Mouse (Mus musculus): ENCODE results near the gene Ank2. TPM values are rescaled to one million over a fixed set of nuclear protein-coding genes. Genes with fewer than 3 reads are reported as not detected.

Ank2 gene
- polyA plus RNA-seq, 1 experiment = 4.6 TPM

DNA sequence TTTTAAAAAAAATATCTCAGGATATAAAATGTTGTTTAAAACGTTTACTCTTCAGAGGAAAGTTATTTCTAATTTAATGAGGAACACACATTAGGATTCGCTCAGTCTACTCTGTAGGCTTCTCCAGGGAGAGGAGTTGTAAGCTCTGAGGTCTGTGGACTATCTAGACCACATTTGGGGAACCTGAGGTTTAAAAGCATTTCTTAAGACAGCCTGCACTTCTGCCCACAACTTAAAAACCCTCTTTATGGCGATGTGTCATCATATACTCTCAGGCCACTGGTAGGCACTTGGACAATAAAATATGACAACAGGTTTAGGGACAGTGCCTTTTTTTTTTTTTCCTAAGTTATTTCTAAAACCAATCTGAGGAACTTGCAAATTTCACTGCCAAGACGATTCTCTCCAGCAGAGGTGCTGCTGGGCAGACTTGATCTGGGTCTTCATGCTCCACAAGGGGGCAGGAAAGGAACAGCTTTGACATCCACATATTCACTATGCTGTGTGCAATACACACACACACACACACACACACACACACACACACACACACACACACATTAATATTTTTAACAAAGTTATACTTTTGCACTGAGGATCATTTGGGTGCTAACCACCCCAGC, 567.2 kb downstream of the Ank2 start:
- no peak overlapping the region for H3K4me3 ChIP-seq (ENCODE audit: control insufficient read depth, insufficient read depth, low read length)
- H3K4me1 ChIP-seq (replicated peaks; ENCODE audit: control insufficient read depth, insufficient read depth, low read length) = no peaks in the 10 kb centered on the region
- 19% methylated on average over 4 of the region's 4 CpGs for WGBS
- no peak for DNase-seq
- no peak overlapping the region for H3K27ac ChIP-seq (ENCODE audit: control insufficient read depth, insufficient read depth, low read length)
- no peaks in the 10 kb centered on the region for H3K36me3 ChIP-seq (ENCODE audit: control insufficient read depth, insufficient read depth, low read length)
- H3K27me3 ChIP-seq (ENCODE audit: control insufficient read depth, insufficient read depth, low read length) = no peaks in the 10 kb centered on the region
- TF ChIP-seq POLR2A (IDR thresholded peaks at IDR 0.05; ENCODE audit: control insufficient read depth, extremely low read depth, insufficient read depth, low read length, poor library complexity) (no peak), CTCF (IDR thresholded peaks at IDR 0.05; ENCODE audit: borderline replicate concordance, control insufficient read depth, extremely low read depth, insufficient read depth, low read length, poor library complexity) (no peak)

DNA sequence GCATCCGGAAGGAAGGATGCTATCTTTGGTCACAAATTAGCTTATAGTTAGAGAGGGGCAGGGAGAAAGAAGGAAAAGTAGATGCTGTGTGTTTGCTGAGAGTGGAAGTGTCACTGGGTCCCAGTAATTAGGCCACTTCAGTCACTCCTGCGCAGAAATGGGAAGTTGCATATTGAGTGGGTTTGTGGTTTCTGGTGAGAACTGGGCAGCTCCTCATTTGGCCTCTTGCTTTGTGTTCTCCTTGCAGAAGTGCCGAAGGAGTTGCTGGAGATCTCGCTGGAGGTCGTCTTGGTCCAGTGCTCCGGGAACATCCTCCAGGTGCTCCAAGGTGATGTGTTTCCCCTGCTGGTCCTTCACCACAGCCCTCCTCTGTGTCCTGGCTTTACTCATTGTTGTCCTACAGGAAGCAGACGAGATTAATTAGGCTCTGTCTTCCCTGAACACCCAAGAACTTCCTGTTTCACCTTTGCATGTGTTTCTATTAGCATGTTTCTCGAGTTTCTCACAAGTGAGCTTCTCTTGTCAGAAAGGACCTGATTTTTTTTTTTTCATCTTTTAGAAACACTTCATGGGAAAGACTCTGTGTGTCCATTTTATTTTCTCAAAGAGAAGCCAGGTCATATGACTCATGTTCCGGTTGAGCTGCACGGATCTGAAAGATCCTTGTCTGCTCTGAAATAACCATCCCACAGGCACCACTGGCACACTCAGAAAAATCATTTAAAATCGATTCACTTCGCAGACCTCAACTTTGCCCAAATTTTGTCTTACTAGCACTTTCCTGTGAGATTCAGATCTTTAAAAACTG, 575.4 kb downstream of the Ank2 start:
- 17% methylated on average over 12 of the region's 12 CpGs for whole genome bisulfite sequencing
- Histone ChIP-seq H3K4me1 (replicated peaks; ENCODE audit: control insufficient read depth, insufficient read depth, low read length) (no peaks in the 10 kb centered on the region), H3K27me3 (ENCODE audit: control insufficient read depth, insufficient read depth, low read length) (no peaks in the 10 kb centered on the region), H3K27ac (ENCODE audit: control insufficient read depth, insufficient read depth, low read length) (no peak overlapping the region), H3K36me3 (ENCODE audit: control insufficient read depth, insufficient read depth, low read length) (no peaks in the 10 kb centered on the region), H3K4me3 (ENCODE audit: control insufficient read depth, insufficient read depth, low read length) (no peak overlapping the region)
- TF ChIP-seq CTCF (IDR thresholded peaks at IDR 0.05; ENCODE audit: borderline replicate concordance, control insufficient read depth, extremely low read depth, insufficient read depth, low read length, poor library complexity) = no peak
- no peak for TF ChIP-seq POLR2A (IDR thresholded peaks at IDR 0.05; ENCODE audit: control insufficient read depth, extremely low read depth, insufficient read depth, low read length, poor library complexity)
- no peak for DNase-seq

DNA sequence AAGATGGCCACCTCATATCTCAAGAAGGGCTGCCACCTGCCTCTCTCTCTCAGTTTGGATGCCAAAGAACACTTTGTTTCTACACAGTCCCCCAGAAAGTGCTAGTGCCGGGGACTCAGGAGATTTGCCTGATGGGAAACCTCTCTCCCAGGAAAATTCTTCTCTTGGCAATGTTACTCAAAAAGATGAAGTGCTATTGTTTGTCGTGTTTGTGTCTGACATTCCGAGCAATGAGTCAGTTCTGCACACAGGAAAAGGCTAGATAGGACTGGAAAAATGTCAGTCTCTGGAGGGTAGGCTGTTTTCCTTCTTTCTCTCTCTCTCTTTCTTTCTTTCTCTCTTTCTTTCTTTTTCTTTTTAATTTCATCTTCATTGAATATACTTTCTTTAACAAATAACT, 577.2 kb downstream of the Ank2 start:
- H3K36me3 ChIP-seq (ENCODE audit: control insufficient read depth, insufficient read depth, low read length) = no peaks in the 10 kb centered on the region
- TF ChIP-seq CTCF (IDR thresholded peaks at IDR 0.05; ENCODE audit: borderline replicate concordance, control insufficient read depth, extremely low read depth, insufficient read depth, low read length, poor library complexity) = no peak
- no peak for TF ChIP-seq POLR2A (IDR thresholded peaks at IDR 0.05; ENCODE audit: control insufficient read depth, extremely low read depth, insufficient read depth, low read length, poor library complexity)
- no peaks in the 10 kb centered on the region for H3K27me3 ChIP-seq (ENCODE audit: control insufficient read depth, insufficient read depth, low read length)
- no peaks in the 10 kb centered on the region for H3K4me1 ChIP-seq (replicated peaks; ENCODE audit: control insufficient read depth, insufficient read depth, low read length)
- DNase-seq = no peak
- no peak overlapping the region for H3K27ac ChIP-seq (ENCODE audit: control insufficient read depth, insufficient read depth, low read length)
- 78% methylated on average over 3 of the region's 3 CpGs for WGBS
- no peak overlapping the region for H3K4me3 ChIP-seq (ENCODE audit: control insufficient read depth, insufficient read depth, low read length)

DNA sequence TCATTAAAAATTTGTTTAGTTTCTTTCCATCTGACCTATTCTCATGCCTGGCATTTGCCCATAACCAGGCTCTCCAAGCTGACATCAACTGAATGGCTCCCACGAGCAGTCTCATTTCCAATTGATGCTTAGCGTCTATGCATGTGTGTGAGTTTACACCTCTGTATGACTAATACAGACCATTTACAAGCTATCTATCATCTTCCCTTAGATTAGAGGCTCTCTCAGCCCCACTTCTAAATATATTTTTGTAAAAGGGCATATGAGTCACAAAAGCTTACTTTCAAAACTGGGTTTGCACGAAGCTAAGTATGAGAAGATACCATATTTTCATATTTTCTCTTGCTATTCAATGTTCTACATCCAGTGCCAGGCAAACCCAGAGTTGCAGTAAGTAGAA, 578.9 kb downstream of the Ank2 start:
- TF ChIP-seq POLR2A (IDR thresholded peaks at IDR 0.05; ENCODE audit: control insufficient read depth, extremely low read depth, insufficient read depth, low read length, poor library complexity) = no peak
- TF ChIP-seq CTCF (IDR thresholded peaks at IDR 0.05; ENCODE audit: borderline replicate concordance, control insufficient read depth, extremely low read depth, insufficient read depth, low read length, poor library complexity) = no peak
- 87% methylated on average over 3 of the region's 3 CpGs for WGBS
- Histone ChIP-seq H3K4me1 (replicated peaks; ENCODE audit: control insufficient read depth, insufficient read depth, low read length) (no peaks in the 10 kb centered on the region), H3K4me3 (ENCODE audit: control insufficient read depth, insufficient read depth, low read length) (no peak overlapping the region), H3K27ac (ENCODE audit: control insufficient read depth, insufficient read depth, low read length) (no peak overlapping the region), H3K27me3 (ENCODE audit: control insufficient read depth, insufficient read depth, low read length) (no peaks in the 10 kb centered on the region), H3K36me3 (ENCODE audit: control insufficient read depth, insufficient read depth, low read length) (no peaks in the 10 kb centered on the region)
- DNase-seq = no peak

DNA sequence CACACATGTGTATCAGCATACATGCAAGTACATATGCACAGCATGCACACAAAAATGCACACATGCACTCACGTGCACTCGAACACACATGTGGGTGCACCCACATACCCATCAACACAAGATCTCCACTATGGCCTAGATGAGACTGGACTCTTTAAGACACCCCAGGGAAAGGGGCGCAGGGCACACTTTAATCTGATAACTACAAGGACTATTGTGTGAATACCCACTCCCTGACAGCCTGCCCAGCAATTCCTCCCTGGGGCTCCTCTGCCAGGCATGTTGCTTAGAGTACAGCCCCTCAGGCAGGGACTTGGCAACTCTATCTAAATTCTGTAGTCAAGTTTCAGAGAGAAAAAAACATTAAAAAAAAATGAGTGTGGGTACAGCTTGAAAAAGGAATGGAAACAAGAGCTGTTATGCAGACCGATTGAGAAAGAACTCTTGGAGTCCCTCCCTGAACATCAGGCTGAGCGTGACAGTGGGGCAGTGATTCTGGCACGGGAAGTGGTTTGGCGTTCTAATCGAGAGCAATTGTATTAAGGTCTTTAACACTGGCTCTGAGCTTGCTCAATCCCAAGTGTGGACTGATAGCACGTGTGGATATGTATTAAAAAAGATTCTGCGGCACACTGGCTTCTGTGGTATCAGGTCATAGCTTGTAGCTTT, 580.2 kb downstream of the Ank2 start:
- H3K36me3 ChIP-seq (ENCODE audit: control insufficient read depth, insufficient read depth, low read length) = no peaks in the 10 kb centered on the region
- TF ChIP-seq CTCF (IDR thresholded peaks at IDR 0.05; ENCODE audit: borderline replicate concordance, control insufficient read depth, extremely low read depth, insufficient read depth, low read length, poor library complexity) (no peak), POLR2A (IDR thresholded peaks at IDR 0.05; ENCODE audit: control insufficient read depth, extremely low read depth, insufficient read depth, low read length, poor library complexity) (no peak)
- no peak overlapping the region for H3K4me3 ChIP-seq (ENCODE audit: control insufficient read depth, insufficient read depth, low read length)
- H3K4me1 ChIP-seq (replicated peaks; ENCODE audit: control insufficient read depth, insufficient read depth, low read length) = no peaks in the 10 kb centered on the region
- 89% methylated on average over 10 of the region's 10 CpGs for WGBS
- H3K27me3 ChIP-seq (ENCODE audit: control insufficient read depth, insufficient read depth, low read length) = no peaks in the 10 kb centered on the region
- DNase-seq = no peak
- no peak overlapping the region for H3K27ac ChIP-seq (ENCODE audit: control insufficient read depth, insufficient read depth, low read length)

DNA sequence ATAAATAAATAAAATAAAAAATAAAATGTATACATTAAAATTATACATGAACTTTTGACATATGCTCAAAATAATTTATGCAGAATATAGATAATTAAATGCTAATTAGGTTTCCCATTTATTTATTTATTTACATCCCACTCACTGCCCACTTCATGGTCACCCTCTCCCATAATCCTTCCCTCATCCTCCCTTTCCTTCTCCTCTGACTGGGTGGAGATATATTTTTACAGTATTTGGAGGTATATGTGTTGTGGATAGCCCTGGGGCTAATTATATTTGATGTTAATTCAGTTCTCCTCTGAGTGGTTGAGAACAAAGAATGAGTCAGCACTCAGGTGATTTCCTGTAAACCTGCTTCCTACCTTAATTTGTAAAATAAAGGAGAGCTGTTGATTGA, 582.8 kb downstream of the Ank2 start:
- no peaks in the 10 kb centered on the region for H3K27me3 ChIP-seq (ENCODE audit: control insufficient read depth, insufficient read depth, low read length)

More for the DNA sequence above, 582.8 kb downstream of the Ank2 start:
- Histone ChIP-seq H3K27ac (ENCODE audit: control insufficient read depth, insufficient read depth, low read length) (no peak overlapping the region), H3K4me1 (replicated peaks; ENCODE audit: control insufficient read depth, insufficient read depth, low read length) (no peaks in the 10 kb centered on the region), H3K4me3 (ENCODE audit: control insufficient read depth, insufficient read depth, low read length) (no peak overlapping the region), H3K36me3 (ENCODE audit: control insufficient read depth, insufficient read depth, low read length) (no peaks in the 10 kb centered on the region)
- DNase-seq = no peak
- TF ChIP-seq POLR2A (IDR thresholded peaks at IDR 0.05; ENCODE audit: control insufficient read depth, extremely low read depth, insufficient read depth, low read length, poor library complexity) = no peak
- no peak for TF ChIP-seq CTCF (IDR thresholded peaks at IDR 0.05; ENCODE audit: borderline replicate concordance, control insufficient read depth, extremely low read depth, insufficient read depth, low read length, poor library complexity)

Data from thymus, adult 2 months (tissue).